Mouse (Mus musculus): ENCODE measurements at regions not wholly inside any gene's neighbourhood (a gene's known extent, or its start where the extent isn't known, plus 50 kb on each side); places are given as distances from the start of the nearest gene placed in this dataset.

- DNase-seq = no peak
These were observed 193.4 kb downstream of the Gm13691 start for GRCm38 (mm10) chr2:84183624-84184287.

- DNase-seq = peak; percentile 51
These were observed 194.1 kb downstream of the Gm13691 start for GRCm38 (mm10) chr2:84184288-84185015.

DNA sequence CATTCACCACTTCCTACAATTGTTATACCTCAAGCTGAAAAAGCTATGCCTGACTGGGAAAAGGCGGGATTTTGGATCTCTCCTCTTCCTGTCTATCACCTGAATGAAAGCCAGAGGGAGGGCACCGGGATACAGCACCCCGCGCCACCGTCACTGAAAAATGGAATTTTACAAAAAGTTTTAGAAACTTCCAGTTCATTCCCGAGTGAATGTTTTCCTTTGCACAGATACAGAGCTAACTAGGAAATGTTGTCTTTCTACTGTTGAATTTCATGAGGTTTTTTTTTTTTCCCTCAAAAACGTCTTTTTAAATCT, 194.6 kb downstream of the Gm13691 start:
- no peak for DNase-seq

DNA sequence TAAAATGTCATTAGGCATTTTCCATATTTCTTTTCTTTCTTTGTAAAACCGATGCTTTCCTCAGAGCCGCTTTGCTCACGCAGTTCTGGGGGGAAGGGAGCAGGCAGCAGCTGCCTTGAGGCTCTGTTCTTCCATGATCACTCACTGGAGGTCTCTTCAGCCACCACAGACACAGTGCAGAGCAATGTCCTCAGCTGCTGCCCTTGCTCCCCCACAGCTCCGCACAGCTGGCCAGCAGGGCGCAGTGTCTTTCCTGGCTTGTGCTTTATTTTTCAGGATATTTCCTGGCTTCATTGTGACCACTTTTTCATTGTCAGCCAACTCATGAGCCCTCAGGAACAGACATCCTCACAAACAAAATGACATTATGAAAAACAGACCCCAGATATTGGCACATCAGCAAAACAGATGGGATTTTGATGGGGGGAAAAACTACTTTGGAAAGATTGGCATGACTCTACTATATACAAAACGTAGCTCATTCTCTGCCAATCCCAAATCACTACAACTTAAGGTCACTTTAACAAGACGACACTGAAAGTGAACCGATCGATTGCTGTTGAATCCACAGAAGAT, 195.9 kb downstream of the Gm13691 start:
- DNase-seq = peak; percentile 70

DNA sequence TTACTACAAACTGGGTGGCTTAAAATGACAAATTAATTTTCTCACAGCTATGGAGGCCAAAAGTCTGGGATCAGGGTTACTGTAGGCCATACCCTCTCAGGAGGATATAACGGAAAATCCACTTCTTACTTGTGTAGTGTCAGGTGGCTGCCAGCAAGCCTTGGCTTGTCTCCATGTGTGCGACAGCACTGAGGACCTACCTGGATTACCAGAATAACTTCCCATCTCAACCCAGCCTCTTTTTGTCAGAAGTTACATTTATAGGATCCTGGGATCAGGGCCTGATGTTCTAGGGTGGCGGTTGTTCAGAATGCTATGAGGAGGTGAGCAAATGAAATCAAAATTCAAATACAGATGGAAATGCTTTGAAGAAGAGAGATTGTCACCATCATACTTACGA, 197.1 kb downstream of the Gm13691 start:
- no peak for DNase-seq

DNA sequence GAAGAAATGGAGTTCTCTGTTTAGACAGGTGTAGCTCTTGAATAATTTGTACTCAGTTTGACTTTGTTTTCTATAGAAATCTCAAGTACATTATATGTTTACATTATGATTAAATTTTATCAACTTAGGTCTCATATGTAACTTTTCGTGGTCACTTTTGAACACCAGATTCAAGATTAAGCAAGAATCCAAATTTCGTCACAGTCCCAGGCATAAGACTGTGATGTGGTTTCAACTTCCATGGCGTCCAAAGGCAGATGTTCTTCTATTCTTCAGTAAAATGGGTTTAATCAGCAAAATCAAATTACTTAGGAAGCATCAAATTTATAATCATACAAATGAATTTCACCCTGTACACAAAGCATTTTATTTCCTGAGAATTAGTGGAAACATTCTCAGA, 198.9 kb downstream of the Gm13691 start:
- no peak for DNase-seq

DNA sequence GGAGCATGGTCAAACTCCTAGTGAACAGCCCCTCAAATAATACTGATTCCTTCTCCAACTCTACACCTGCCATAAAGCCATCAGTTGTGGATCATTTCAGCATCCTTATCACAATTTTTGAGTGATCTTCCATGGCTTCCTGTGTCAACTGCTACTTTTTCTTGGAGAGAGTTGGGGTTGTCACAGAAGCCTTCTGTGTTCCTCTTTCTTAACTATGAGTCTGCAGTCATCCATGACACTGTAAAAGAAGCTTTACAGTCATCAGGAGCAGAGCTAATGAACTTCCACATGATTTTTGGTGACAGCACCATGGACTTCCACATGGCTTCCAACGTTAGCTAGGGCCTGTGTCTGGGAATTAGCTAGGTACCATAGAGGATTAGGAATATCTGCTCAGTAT, 208.1 kb downstream of the Calcrl start:
- DNase-seq = no peak

DNA sequence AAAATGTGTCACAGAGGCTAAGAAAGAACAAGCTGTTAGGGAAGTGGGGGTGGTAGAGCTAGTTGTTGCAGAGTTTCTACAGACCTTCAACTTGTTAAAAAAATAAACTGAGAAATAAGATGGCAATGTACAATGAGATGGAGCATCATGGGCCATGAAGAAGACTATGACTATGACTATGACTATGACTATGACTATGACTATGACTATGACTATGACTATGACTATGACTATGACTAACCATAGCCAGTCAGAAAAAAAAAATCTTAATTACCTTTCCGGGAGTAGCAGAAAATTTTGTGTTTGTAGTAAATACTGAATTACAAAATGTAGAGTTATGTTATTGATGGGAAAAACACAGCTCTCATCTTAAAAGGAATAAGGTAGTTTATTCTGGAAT, 203.2 kb downstream of the Calcrl start:
- no peak for DNase-seq

DNA sequence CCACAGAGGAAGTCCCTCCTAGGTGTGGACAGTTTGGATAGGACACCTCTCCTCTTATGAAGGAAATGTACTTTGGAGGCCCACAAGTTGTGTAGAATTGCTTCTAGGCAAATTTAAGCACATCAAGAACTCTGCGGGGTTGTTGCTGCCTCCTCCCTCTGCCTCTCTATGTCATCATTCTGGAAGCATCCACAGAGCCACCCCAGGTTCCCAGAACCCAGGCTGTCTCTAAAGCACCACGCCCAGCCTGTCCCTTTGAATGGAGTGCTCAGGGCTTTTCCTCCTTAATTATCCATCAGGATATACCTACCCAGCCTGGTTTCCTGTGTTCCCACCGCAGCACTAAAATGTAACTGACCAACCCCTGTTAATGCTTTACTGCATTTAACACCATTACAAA, 195.4 kb downstream of the Calcrl start:
- peak; percentile 16 for DNase-seq

DNA sequence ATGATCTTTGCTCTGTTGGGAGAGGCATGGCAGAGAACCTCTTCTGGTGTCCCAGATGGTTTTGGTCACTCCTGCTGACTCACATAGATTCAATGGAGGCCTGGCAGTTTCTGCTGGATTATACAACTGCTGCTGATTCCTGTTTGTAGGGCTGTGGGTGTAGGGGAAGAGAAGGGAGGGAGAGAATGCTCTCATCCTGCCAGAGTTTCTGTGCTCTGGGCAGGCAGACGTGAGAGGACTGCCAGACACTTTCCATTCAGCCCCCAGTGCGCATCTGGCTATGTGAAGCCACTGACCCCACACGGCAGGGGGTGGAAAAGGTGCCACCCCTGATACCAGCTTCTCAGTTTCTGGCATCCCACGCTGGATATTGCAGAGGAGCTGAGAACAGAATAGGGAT, 189.6 kb downstream of the Calcrl start:
- DNase-seq = no peak

- no peak for DNase-seq
These were observed 184.0 kb downstream of the Calcrl start for GRCm38 (mm10) chr2:84241244-84241643.

DNA sequence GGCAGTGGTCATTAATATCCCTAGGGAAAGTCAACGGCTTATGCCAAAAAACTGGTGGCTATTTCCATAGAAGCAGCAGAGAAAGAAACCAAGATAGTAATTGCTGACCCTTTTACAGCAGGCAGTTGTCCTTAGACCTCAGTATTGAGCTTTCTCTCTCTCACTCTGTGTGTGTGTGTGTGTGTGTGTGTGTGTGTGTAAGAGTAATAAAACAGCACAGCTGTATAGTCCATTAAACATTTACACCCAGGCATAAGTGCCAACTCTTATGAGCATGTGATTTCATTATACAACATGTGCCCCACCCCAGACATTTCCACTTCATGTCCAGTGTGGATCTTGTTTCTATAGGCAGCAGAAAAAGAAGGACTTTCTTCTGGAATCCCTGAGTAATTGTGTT, 183.2 kb downstream of the Calcrl start:
- DNase-seq = no peak

DNA sequence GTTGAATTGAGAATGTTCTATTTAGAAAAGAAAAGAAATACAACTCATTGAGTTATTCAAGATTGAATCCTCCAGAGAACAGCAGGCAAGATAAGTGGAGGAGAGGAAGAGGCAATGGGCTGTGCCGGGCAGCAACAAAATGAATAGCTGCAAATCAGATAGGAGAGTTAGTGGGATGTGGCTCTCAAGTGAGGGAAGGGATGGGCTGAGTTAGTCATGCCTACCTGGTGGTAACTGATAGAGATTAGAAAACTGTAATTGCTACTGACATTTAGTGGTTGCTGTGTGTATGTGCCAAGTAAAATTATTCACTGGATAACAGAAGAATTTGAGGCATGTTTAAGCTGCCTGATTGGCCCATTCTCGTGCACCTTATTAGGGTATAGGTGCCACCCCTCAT, 179.3 kb downstream of the Calcrl start:
- DNase-seq = no peak

DNA sequence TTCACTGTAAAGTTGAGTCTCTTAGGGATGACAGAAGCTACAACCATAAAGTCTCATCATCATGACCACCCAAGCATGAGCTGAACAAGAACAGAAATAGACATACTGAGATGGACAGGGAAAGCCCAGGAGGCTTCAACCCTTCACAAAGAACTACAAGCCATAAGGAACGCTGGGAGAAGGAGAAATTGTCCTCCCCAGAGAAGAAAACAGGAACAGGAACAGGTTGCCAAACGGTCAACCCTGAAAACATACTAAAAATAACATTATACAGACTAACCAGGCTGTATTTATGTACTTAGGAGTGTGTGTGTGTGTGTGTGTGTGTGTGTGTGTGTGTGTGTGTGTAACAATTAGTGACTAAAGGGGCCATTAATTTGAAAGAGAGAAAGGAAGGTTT, 178.6 kb downstream of the Calcrl start:
- DNase-seq = no peak

GRCm38 (mm10) chr2:84248169-84248568, 177.0 kb downstream of the Calcrl start:
- no peak for DNase-seq

GRCm38 (mm10) chr2:84249871-84250270, 175.3 kb downstream of the Calcrl start:
- no peak for DNase-seq

GRCm38 (mm10) chr2:84252076-84252475, 173.1 kb downstream of the Calcrl start:
- DNase-seq = no peak

- no peak for DNase-seq
These were observed 166.7 kb downstream of the Calcrl start for GRCm38 (mm10) chr2:84258339-84259006.

- no peak for DNase-seq
These were observed 166.0 kb downstream of the Calcrl start for GRCm38 (mm10) chr2:84259222-84259621.

- DNase-seq = no peak
These were observed 164.5 kb downstream of the Calcrl start for GRCm38 (mm10) chr2:84260701-84261100.

DNA sequence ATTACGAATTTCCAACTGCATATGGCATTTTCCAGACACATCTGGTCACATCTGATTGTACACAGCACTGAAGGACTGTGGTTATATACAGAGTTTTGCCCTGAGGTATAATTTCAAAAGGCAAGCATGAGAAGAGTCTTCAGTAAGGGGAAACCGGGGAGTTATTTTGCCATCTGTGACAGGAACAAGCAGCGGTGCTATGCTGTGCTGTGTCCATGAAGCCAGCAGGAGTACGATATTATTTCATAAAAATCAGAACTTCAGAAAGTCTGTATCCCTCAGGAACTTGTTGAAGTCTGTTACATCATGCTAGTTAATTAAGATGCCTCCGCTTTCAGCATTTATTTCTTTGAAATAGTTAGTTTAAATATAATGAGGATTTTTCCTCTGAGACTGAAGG, 163.7 kb downstream of the Calcrl start:
- no peak for DNase-seq

DNA sequence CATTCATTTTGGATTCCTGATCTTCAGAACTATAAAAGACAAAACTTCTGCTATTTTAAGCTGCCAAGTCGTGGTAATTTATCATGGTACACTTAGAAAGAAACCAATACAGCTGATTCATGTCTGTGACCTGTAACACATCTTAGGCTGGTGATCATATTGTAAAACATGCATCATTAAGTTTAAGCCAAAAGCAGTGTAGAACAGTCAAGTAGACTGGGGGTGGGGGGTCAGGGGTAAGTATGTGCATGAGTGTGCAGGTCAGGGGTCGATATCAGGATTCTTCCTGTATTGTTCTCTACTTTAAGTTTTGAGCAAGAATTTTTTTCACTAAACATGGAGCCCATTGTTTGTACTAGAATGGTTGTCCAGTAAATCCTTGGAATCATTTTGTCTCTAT, 160.7 kb downstream of the Calcrl start:
- no peak for DNase-seq

DNA sequence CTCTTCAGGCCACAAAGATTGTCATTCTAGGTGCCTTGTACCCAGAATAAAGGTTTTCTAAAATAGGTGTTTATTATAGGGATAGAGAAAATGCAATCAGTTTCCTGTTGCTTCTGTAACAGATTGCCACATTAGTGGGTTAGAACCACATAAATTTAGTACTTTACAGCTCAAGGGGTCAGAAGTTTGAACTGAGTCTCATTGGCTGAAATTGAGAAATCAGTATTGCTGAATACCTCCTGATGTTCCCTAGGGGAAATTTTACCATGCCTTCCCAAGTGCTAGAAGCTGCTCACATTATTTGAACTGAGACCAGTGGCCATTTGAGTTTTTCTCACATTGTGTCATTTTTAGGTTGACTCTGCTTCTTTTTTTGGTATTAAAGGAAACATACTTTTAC, 160.2 kb downstream of the Calcrl start:
- DNase-seq = no peak

DNA sequence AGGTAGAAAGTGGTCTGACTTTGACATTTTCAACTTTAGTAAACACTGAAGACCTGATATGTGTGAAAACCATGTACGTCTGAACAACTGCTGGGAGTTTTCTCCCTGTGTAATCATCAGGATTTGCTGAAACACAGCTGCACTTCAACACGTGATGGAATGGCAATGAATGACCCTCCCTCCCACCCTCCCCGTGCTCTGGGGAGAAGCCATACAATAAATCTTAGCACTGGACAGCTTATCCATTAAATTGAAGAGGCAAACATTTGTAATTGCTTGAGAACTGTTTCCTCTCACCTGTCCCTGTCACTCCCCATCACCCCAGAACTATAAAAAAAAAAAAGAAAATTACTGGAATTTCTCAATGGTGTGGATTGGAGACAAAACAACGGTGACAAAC, 159.1 kb downstream of the Calcrl start:
- DNase-seq = no peak
